Mouse (Mus musculus) testis, postnatal 14 days (tissue): ENCODE data around the gene Tuba4a.
A peak's percentile ranks its signal among the peaks of the same experiment; 100 is the strongest.
"Not testable (repeated sequence)": the region's sequence is repeated elsewhere in the genome, so short reads cannot be mapped to it uniquely, and the experiment has no call there.

Experiments used
- DNase-seq: peaks from one replicate; pipeline ENCODE4 v3.0.0; 2021; ENCODE audit warnings: low spot score

The Tuba4a gene

GRCm38 (mm10) chr1:75236117-75237050 lies 16.7 kb upstream of the Tuba4a start, which contains the start of gene Dnajb2:
TSS of gene Dnajb2 (plus strand) at chr1:75236406.
- peak; percentile 78 for DNase-seq

- DNase-seq = no peak
Observed at GRCm38 (mm10) chr1:75234606-75235005, 14.9 kb upstream of the Tuba4a start.

GRCm38 (mm10) chr1:75232489-75232888 lies 12.8 kb upstream of the Tuba4a start:
- not testable (repeated sequence) for DNase-seq

GRCm38 (mm10) chr1:75231664-75232152 lies 12.0 kb upstream of the Tuba4a start, which contains the start of gene A630095N17Rik:
TSS of gene A630095N17Rik (minus strand) at chr1:75232102.
- no peak for DNase-seq

GRCm38 (mm10) chr1:75231224-75231623 lies 11.6 kb upstream of the Tuba4a start:
- no peak for DNase-seq

- DNase-seq = no peak
Observed at GRCm38 (mm10) chr1:75230335-75230994, 10.8 kb upstream of the Tuba4a start.

- DNase-seq = no peak
Observed at GRCm38 (mm10) chr1:75229158-75229557, 9.5 kb upstream of the Tuba4a start.

GRCm38 (mm10) chr1:75227653-75228052 lies 8.0 kb upstream of the Tuba4a start:
- no peak for DNase-seq

- no peak for DNase-seq
Observed at GRCm38 (mm10) chr1:75226138-75226537, 6.5 kb upstream of the Tuba4a start.

GRCm38 (mm10) chr1:75225473-75225872 lies 5.8 kb upstream of the Tuba4a start:
- DNase-seq = no peak

- no peak for DNase-seq
Observed at GRCm38 (mm10) chr1:75223532-75223931, 3.9 kb upstream of the Tuba4a start.

- no peak for DNase-seq
Observed at GRCm38 (mm10) chr1:75222926-75223325, 3.3 kb upstream of the Tuba4a start.

GRCm38 (mm10) chr1:75221538-75221937 lies 1.9 kb upstream of the Tuba4a start:
- DNase-seq = no peak

GRCm38 (mm10) chr1:75219078-75219477 lies 587 bp downstream of the Tuba4a start:
- peak; percentile 76 for DNase-seq

GRCm38 (mm10) chr1:75218227-75219001 lies 1.3 kb downstream of the Tuba4a start:
- no peak for DNase-seq

GRCm38 (mm10) chr1:75217893-75218226 lies 1.8 kb downstream of the Tuba4a start:
- no peak for DNase-seq

- DNase-seq = no peak
Observed at GRCm38 (mm10) chr1:75216797-75217585, 2.7 kb downstream of the Tuba4a start.

GRCm38 (mm10) chr1:75215785-75216184 lies 3.9 kb downstream of the Tuba4a start:
- no peak for DNase-seq

GRCm38 (mm10) chr1:75214886-75215285 lies 4.8 kb downstream of the Tuba4a start:
- no peak for DNase-seq

GRCm38 (mm10) chr1:75214442-75214841 lies 5.2 kb downstream of the Tuba4a start:
- DNase-seq = no peak

- DNase-seq = no peak
Observed at GRCm38 (mm10) chr1:75213096-75213495, 6.6 kb downstream of the Tuba4a start.
